Mouse (Mus musculus) liver, embryonic 15.5 days (tissue): ENCODE results near the gene 3110040M04Rik. TPM values are rescaled to one million over a fixed set of nuclear protein-coding genes. Genes with fewer than 3 reads are reported as not detected.

ENCODE experiments used
- ATAC-seq: fragments of 200-750 bp; cut with Nextera tagmentation; 2 replicates; pipeline ENCODE4 v1.8.0; 2017; ENCODE audit warnings: moderate number of reproducible peaks, mild to moderate bottlenecking, moderate library complexity; ENCODE audit not compliant: insufficient read depth
- H3K27ac ChIP-seq: fragments of 300-500 bp; sonication (generic); replicated peaks from 2 replicates; pipeline ENCODE4 v1.5.1; 2015; ENCODE audit warnings: mild to moderate bottlenecking, inconsistent platforms
- H3K27me3 ChIP-seq: fragments of 300-500 bp; sonication (generic); 2 replicates; pipeline ENCODE4 v1.6.1; 2015; ENCODE audit warnings: mild to moderate bottlenecking, inconsistent platforms
- H3K36me3 ChIP-seq: fragments of 300-500 bp; sonication (generic); replicated peaks from 2 replicates; pipeline ENCODE4 v1.6.1; 2015; ENCODE audit warnings: moderate library complexity, mild to moderate bottlenecking, inconsistent platforms
- H3K4me1 ChIP-seq: fragments of 300-500 bp; sonication (generic); replicated peaks from 2 replicates; pipeline ENCODE4 v1.6.1; 2015; ENCODE audit warnings: inconsistent platforms
- H3K4me2 ChIP-seq: fragments of 300-500 bp; sonication (generic); 2 replicates; pipeline ENCODE4 v1.6.1; 2015; ENCODE audit warnings: moderate library complexity, mild to moderate bottlenecking, inconsistent platforms
- H3K4me3 ChIP-seq: fragments of 300-500 bp; sonication (generic); replicated peaks from 2 replicates; pipeline ENCODE4 v1.5.1; 2015; ENCODE audit warnings: mild to moderate bottlenecking, inconsistent platforms
- H3K9ac ChIP-seq: fragments of 300-500 bp; sonication (generic); 2 replicates; pipeline ENCODE4 v1.6.1; 2015; ENCODE audit warnings: moderate library complexity, mild to moderate bottlenecking, inconsistent platforms
- H3K9me3 ChIP-seq: fragments of 300-500 bp; sonication (generic); replicated peaks from 2 replicates; pipeline ENCODE4 v1.6.1; 2016; ENCODE audit warnings: inconsistent platforms
- WGBS: fragments of 180-500 bp; shearing (Covaris S2); methylation state at CpG from one replicate; pipeline ENCODE4 v1.1.7; 2015; ENCODE audit warnings: mixed read lengths; ENCODE audit not compliant: insufficient replicate concordance; 5-methylcytosine and 5-hydroxymethylcytosine counted together
- polyA plus RNA-seq: library from polyadenylated mRNA; unstranded; fragments of >200 nt; fragmentation: Nextera tagmentation; extraction: Ambion mirVana; gene quantifications from 2 replicates; pipeline ENCODE4 v1.2.1, GENCODE M21; 2015

The 3110040M04Rik gene
- polyA plus RNA-seq, 1 experiment from 2014 or later = 0.39 TPM

DNA sequence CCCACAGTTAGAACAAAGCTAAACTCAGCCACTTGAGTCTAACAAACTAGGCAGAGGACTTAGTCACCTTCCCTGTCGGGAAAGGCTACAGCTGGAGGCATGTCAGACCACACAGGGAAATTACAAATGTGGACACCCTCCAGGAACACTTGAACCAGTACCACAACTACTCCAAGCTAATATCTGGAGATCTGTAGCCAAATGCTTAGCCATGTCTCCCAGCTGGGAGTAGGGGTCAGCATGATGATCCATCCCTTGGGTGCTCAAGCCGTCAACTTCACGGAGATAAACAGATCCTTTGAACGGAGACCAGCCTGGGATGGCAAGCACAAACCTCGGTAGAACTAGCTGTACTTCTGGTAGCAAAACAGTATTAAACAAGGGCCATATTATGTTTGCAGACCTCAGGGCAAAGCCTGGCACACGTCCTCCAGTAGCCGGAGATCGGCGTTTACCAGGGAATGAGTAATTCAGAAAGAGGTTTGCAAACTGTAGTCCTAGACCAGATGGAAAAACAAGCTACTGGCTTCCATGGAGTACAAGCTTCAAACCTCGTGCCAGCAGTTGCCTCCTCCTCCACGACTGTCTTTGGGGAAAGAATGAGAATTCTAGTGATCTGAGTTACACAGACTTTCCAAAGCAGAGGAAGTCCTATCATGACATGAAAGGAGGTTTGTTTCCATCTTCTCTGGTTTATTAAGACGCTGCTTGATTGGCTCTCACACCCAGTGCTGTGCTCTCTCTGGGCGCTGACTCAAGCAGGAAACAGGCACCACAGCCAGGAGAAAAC, 32.4 kb downstream of the 3110040M04Rik start:
- Histone ChIP-seq H3K4me3 (no peak overlapping the region), H3K9me3 (no peaks in the 10 kb centered on the region), H3K9ac (no peak overlapping the region), H3K27ac (no peak overlapping the region), H3K4me2 (no peak overlapping the region), H3K4me1 (peaks cover 7% of the 10 kb centered on the region; the same call in 1 of the 2 replicates), H3K27me3 (no peaks in the 10 kb centered on the region), H3K36me3 (no peaks in the 10 kb centered on the region)
- ATAC-seq = no peak
- WGBS = 56% methylated on average over 13 of the region's 13 CpGs

DNA sequence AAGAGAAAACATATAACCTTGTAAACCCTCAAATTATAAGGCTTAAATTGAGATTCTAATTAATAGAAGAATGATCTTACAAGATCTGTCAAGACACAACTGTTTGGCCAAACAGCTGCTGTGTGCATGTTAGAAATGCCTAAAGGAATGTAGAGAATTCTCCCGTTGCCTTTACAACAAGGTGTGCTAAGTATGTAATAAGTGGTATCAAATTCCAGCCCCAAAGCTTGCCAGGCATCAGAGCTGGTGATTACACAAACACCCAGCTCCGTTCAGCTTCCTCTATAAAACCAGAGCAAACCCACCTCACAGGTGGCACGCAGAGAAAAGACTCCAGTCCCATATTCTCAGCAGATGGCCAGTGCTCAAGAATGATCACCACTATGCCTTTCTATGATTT, 33.9 kb downstream of the 3110040M04Rik start:
- H3K9ac ChIP-seq = no peak overlapping the region
- H3K4me1 ChIP-seq = peaks cover 7% of the 10 kb centered on the region; the same call in 1 of the 2 replicates
- WGBS = 64% methylated on average over 3 of the region's 3 CpGs
- H3K4me3 ChIP-seq = no peak overlapping the region
- no peaks in the 10 kb centered on the region for H3K27me3 ChIP-seq
- no peak for ATAC-seq
- H3K36me3 ChIP-seq = no peaks in the 10 kb centered on the region
- no peak overlapping the region for H3K27ac ChIP-seq
- no peak overlapping the region for H3K4me2 ChIP-seq
- no peaks in the 10 kb centered on the region for H3K9me3 ChIP-seq

DNA sequence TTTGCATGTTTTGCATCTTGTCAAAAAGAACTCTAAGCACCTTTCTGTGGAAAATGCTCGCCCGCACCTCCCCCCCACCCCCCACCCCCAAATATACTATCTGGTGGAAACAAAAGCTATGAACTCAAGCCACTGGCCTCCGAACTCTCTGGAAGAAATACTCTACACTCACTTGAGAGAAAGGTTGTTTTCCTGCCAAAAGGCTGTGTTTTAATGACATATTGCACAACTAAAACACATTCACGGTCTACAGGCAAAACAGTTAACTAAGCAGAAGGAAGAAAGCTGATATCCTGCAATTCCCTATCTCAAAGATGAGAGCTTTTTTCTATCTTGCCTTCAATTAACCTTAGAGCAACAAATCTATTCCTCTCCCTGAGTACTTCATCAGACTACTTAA, 39.4 kb downstream of the 3110040M04Rik start:
- Histone ChIP-seq H3K9ac (no peak overlapping the region), H3K9me3 (no peaks in the 10 kb centered on the region), H3K4me2 (no peak overlapping the region), H3K36me3 (no peaks in the 10 kb centered on the region), H3K27ac (no peak overlapping the region), H3K4me3 (no peak overlapping the region), H3K4me1 (peaks cover 6% of the 10 kb centered on the region), H3K27me3 (no peaks in the 10 kb centered on the region)
- ATAC-seq = no peak
- WGBS = 59% methylated on average over 4 of the region's 4 CpGs

DNA sequence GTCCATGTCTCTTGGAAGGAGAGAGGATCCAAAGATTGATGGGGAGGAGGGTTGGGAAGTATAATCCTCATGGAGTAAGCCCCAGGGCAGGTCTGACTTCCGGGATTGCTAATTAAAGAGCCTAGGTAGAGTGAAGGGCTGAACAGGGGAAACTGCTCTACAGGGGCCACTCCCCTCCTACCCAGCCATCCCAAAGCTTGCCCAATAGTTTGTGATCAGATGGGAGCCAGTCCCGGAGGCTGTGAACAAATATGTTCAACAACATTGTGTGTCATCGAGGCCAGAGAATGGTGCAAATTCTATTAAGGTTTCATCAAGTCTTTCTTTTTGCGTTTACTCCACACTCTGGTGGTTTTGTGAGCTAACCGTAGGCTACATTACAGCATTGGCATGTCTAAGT, 40.1 kb downstream of the 3110040M04Rik start:
- no peak overlapping the region for H3K27ac ChIP-seq
- WGBS = 73% methylated on average over 5 of the region's 5 CpGs
- H3K4me3 ChIP-seq = no peak overlapping the region
- H3K9me3 ChIP-seq = no peaks in the 10 kb centered on the region
- H3K4me2 ChIP-seq = no peak overlapping the region
- H3K4me1 ChIP-seq = peaks cover 3% of the 10 kb centered on the region; the same call in 1 of the 2 replicates
- H3K9ac ChIP-seq = no peak overlapping the region
- ATAC-seq = no peak
- H3K27me3 ChIP-seq = no peaks in the 10 kb centered on the region
- no peaks in the 10 kb centered on the region for H3K36me3 ChIP-seq

DNA sequence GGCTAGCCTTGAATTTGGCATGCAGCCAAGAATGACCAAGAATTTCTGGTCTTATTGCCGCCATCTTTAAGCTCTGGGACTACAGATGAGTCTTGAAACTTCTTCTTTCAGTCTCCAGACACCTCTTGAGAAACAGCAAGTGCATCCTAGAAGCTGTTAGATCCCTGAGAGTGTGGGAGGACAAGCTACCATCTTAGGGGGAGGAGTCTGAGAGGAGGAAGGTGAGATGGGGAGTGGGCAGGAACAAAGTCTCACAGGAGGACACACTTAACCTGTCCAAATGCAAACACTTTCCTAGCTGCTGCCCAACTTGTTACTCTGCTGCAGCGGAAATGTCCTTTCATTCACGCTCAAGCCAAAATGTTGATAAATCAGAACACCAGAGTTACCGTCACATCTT, 40.8 kb downstream of the 3110040M04Rik start:
- Histone ChIP-seq H3K9ac (no peak overlapping the region), H3K4me1 (peaks cover 3% of the 10 kb centered on the region; the same call in 1 of the 2 replicates), H3K4me3 (no peak overlapping the region), H3K27ac (no peak overlapping the region), H3K9me3 (no peaks in the 10 kb centered on the region), H3K27me3 (no peaks in the 10 kb centered on the region), H3K36me3 (no peaks in the 10 kb centered on the region), H3K4me2 (0 out of 2 replicates have a peak overlapping the region, but pooled peaks have one; percentile 8)
- 73% methylated on average over 4 of the region's 4 CpGs for WGBS
- ATAC-seq = no peak

DNA sequence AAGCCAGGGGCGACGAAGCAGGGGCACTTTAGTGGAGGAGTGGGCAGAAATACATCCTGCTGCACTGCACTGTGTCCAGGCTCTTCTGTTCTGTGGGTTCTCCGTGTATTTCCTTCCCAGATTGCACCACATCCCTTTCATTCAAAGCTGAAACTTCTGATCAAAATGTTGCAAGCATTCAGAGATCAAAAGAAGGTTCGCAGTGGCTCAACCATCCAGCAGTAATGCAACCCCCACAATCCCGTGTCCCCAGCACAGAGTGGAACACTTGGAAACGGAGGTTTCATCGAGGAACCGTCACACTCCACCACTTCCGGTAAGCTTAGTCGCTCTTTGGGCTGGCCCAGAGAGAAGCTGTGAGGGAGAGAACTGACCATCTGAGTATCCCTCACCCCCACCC, 41.2 kb downstream of the 3110040M04Rik start:
- Histone ChIP-seq H3K4me3 (no peak overlapping the region), H3K36me3 (no peaks in the 10 kb centered on the region), H3K9ac (no peak overlapping the region), H3K27ac (no peak overlapping the region), H3K4me1 (peaks cover 3% of the 10 kb centered on the region; the same call in 1 of the 2 replicates), H3K4me2 (peak overlapping the region; percentile 8; the same call in 1 of the 2 replicates), H3K9me3 (no peaks in the 10 kb centered on the region), H3K27me3 (no peaks in the 10 kb centered on the region)
- WGBS = 51% methylated on average over 10 of the region's 10 CpGs
- no peak for ATAC-seq

DNA sequence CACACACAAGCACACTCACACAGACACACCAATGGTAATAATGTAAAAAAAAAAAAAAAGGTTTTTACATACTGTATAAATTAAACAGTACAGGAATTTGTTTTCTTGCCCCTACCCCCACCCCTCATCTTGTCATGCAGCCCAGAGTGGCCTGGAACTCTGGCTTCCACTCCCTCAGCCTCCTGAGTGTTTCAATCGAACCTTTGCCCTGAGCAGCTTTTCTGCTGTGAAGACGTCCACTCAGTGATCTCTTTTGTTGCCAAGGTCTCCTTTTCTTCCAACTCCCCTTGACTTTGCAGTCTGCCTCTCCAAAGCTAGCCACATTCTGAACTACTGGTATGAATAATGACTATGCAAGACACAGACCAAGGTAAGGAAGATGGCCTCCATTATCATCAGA, 41.9 kb downstream of the 3110040M04Rik start:
- H3K36me3 ChIP-seq = no peaks in the 10 kb centered on the region
- H3K27ac ChIP-seq = no peak overlapping the region
- peaks cover 3% of the 10 kb centered on the region; the same call in 1 of the 2 replicates for H3K4me1 ChIP-seq
- no peak overlapping the region for H3K9ac ChIP-seq
- WGBS = 45% methylated on average over 2 of the region's 2 CpGs
- no peak for ATAC-seq
- H3K27me3 ChIP-seq = no peaks in the 10 kb centered on the region
- no peak overlapping the region for H3K4me2 ChIP-seq
- H3K4me3 ChIP-seq = no peak overlapping the region
- no peaks in the 10 kb centered on the region for H3K9me3 ChIP-seq

DNA sequence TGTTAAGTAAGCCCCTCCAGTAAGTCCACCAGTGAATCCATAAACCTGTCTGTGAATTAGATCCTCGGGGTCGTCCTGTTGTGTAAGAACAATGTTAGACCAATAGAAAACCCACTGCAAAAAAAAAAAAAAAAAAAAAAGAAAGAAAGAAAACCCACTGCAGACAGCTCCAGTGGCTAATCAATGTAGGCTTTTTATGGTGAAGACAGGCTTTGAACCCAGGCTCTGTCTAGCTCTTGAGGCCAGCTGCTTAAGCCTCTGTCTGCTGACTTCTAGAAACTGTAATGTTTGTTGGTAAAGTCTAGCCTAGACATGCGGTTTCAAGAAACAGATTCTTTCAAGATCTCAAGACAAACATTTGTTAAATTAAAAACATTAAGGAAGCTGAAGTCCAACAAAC, 46.2 kb downstream of the 3110040M04Rik start:
- Histone ChIP-seq H3K4me3 (no peak overlapping the region), H3K9me3 (no peaks in the 10 kb centered on the region), H3K36me3 (no peaks in the 10 kb centered on the region), H3K4me2 (peak overlapping the region; percentile 36), H3K27ac (no peak overlapping the region), H3K4me1 (0 out of 2 replicates have a peak, but pooled peaks cover 3% of the 10 kb centered on the region), H3K27me3 (no peaks in the 10 kb centered on the region), H3K9ac (no peak overlapping the region)
- no peak for ATAC-seq
- WGBS = 71% methylated on average over 3 of the region's 3 CpGs

DNA sequence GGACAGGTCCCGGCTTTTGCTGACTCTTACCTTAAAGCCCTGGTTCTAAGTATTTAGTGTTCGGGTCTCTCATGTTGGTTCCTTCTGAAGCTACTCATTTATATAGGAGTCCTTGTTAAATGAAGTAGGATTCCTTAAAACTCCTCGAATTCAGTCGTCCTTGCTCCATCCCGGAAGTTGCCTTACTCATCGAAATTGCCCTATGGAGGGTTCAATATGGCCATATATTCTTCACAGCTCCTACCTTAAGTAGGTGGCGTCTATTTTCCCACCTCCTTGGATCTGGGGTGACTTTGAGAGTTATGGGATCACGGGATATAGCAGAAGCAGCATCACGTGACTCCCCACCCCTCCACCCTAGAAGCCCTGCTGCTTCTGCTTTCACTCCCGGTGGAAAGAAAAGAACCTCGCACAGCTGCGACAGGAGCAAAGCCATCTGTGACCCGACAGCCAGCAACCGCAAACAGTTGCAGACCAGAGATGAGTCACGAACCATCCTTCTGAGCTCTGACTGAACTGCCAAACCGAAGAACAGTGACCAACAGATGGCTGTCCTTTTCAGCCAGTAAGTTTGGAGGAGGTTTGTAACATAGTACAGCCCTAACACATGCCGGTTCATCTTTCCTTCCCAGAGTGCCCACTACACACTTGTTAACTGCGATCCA, 46.7 kb downstream of the 3110040M04Rik start:
- H3K9me3 ChIP-seq = no peaks in the 10 kb centered on the region
- peak overlapping the region; percentile 36 for H3K4me2 ChIP-seq
- no peak overlapping the region for H3K9ac ChIP-seq
- 0 out of 2 replicates have a peak, but pooled peaks have one; percentile 22 for ATAC-seq
- 0 out of 2 replicates have a peak, but pooled peaks cover 3% of the 10 kb centered on the region for H3K4me1 ChIP-seq
- WGBS = 35% methylated on average over 18 of the region's 18 CpGs
- H3K27ac ChIP-seq = no peak overlapping the region
- H3K36me3 ChIP-seq = no peaks in the 10 kb centered on the region
- H3K27me3 ChIP-seq = no peaks in the 10 kb centered on the region
- no peak overlapping the region for H3K4me3 ChIP-seq

DNA sequence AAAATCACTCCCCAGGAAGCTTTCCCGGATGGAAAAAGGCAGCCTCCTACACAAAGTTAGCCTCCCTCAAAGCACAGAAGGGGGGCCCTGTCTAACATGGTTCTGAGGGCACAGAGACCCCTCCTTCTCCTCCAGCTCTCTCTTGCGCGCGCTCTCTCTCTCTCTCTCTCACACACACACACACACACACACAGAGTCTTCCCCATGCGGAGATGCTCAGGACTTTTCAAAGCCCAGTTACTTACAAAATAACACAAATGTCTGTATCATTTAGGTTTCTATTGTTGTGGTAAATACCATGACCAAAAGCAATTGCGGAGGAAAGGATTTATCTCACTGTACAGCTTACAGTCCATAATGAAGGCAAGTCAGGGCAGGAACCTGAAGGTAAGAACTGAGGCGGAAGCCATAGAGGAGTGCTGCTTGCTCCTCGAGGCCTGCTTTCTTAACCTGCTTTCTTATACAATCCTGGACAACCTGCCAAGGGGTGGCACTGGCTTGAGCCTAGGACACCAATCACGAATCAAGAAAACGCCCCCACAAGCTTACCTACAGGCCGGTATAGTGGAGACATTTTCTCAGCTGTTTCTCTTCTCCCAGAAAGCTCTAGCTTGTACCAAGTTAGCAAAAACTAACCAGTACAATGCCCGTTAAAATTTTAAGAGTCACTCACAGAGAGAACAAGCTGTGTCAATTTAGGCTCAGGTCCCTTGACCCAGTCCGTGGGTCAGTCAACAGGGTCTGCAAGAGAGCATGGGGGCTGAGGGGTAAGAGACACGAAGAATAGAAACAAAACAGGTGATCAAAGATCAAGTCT, 47.5 kb downstream of the 3110040M04Rik start:
- Histone ChIP-seq H3K9ac (no peak overlapping the region), H3K27me3 (no peaks in the 10 kb centered on the region), H3K4me2 (peak overlapping the region; percentile 36), H3K9me3 (no peaks in the 10 kb centered on the region), H3K27ac (no peak overlapping the region), H3K4me1 (0 out of 2 replicates have a peak, but pooled peaks cover 3% of the 10 kb centered on the region), H3K36me3 (no peaks in the 10 kb centered on the region), H3K4me3 (no peak overlapping the region)
- ATAC-seq = no peak
- 68% methylated on average over 14 of the region's 14 CpGs for WGBS
